Mouse (Mus musculus) adrenal gland, adult 18-20 months (tissue): ENCODE results near the gene Olfr437. TPM values are rescaled to one million over a fixed set of nuclear protein-coding genes. Genes with fewer than 3 reads are reported as not detected.
"Not testable (repeated sequence)": the region's sequence is repeated elsewhere in the genome, so short reads cannot be mapped to it uniquely, and the experiment has no call there.

Experiments
- DNase-seq, 2 experiments: peaks; one replicate each; pipeline ENCODE4 v3.0.0; 2021 to 2022; ENCODE audit warnings: low spot score in 2 of 2
- long read RNA-seq, 2 experiments: library from polyadenylated mRNA; stranded (forward); transcript quantifications; one replicate each; pipeline ENCODE4 v2.0.0; 2021
- total RNA-seq, 2 experiments: library from RNA; stranded (reverse); gene quantifications; 1 replicate in 1 of 2; 2 replicates in 1 of 2; pipeline ENCODE4 v1.2.3; 2021

Olfr437 gene
- not detected for total RNA-seq
- long read RNA-seq, experiment 1 = 0 reads
- long read RNA-seq, experiment 2 = 0 reads

GRCm38 (mm10) chr6:43162982-43163381 lies at the start of gene Olfr437:
Olfr437 (plus strand) TSS chr6:43163282.
- no peak for DNase-seq

DNA sequence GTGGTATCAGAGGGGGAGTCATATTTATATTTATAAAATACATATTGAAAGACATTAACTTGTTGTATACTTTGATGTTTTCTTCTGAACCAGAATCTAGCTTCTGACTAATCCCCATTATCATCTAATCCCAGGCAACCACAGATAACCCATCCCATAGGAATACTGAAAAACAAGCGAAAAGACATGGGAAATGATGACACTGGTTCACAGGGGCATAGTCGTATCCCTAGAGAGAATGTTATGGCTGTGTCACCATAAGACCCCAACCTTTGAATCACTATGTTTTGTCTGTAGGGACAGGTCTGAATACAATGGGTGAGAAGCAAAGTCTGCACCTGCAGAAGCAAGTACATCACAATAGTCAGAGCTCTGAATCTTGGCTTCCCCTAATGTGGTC lies 16.8 kb upstream of the Olfr437 start, which contains the start of gene Olfr237-ps1:
TSS of gene Olfr237-ps1 (plus strand) at position 301 of the 400 bp plus-strand sequence.
- DNase-seq = not testable (repeated sequence)

- no peak for DNase-seq
These were observed 3.6 kb upstream of the Olfr437 start for GRCm38 (mm10) chr6:43159502-43159901.

- DNase-seq = no peak
These were observed 4.2 kb downstream of the Olfr437 start for GRCm38 (mm10) chr6:43167246-43167645.

GRCm38 (mm10) chr6:43171840-43172239 lies 8.8 kb downstream of the Olfr437 start, which contains the start of gene Olfr13:
Olfr13 (plus strand) TSS chr6:43172140.
- no peak for DNase-seq

DNA sequence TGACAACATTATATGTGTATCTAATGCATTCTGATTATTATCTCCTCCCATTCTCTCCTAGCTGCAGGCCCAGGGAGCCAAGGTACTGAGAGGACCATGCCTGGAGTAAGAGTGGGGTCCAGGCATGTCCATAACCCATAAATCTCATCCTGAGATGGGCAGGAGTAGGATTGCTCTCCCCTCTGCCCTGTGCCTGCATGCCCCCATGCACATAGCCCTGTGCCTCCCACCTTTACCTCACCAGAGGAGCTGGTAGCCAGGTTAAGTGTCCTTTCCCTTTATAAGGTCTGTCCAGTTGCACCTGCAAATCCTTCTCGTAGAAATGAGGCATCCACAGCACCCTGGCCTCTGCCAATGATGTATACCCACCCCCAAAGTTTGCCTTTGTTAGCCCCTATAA lies 15.0 kb downstream of the Olfr437 start:
- no peak for DNase-seq

- no peak for DNase-seq
These were observed 15.8 kb downstream of the Olfr437 start for GRCm38 (mm10) chr6:43178584-43179501.

GRCm38 (mm10) chr6:43190986-43191385 lies 27.9 kb downstream of the Olfr437 start:
- DNase-seq = no peak

GRCm38 (mm10) chr6:43196781-43197180 lies 33.7 kb downstream of the Olfr437 start, which contains the start of gene Olfr435:
Olfr435 (plus strand) TSS chr6:43197146.
- no peak for DNase-seq

GRCm38 (mm10) chr6:43198094-43198493 lies 35.0 kb downstream of the Olfr437 start:
- no peak for DNase-seq

DNA sequence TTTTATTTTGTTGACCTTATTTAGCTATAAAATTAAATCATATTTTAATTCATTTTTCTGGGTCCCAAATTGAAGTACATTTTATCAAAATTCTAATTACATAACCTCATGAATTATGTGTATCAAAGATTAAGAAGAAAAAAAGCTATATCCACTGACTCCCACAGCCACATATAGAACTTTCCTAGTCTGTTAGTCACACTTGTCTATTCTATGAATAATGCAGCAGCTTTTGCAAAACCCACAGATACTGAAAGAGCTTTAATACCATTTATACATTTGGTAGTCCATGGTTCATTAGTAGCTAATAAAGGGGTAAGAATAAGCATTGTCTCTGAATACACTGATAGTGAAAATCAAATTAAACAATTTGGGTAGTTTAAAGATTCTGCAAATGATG lies 39.7 kb downstream of the Olfr437 start:
- no peak for DNase-seq

- DNase-seq = no peak
These were observed 42.3 kb downstream of the Olfr437 start for GRCm38 (mm10) chr6:43205355-43205754.

DNA sequence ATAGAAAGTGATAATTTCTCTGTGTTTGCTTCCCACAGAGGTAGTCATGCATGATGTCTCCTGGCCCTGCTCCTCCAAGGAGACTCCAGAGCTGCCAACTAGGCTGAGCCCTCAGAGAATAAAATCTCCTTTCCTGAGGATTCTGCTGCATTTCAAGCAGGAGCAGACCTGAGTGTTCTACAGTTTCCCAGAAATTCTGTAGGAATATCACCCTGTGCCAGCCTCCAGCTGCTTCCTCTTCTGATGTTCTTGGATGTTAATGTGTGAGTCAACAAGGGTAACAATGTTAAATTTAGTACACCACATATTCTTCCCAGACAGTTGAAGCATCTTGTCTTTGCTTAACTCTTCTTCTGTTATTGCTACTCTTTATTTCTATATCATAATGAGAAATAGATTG lies 49.8 kb downstream of the Olfr437 start, which contains the start of gene Olfr434:
TSS of gene Olfr434 (plus strand) at position 149 of the 400 bp plus-strand sequence.
- DNase-seq = not testable (repeated sequence)

Other genes with a start within 250 kb of the Olfr437 start
- gene Olfr446, start 241.9 kb upstream of the Olfr437 start, total RNA-seq = not detected
- not detected for gene Olfr444, start 214.2 kb upstream of the Olfr437 start, total RNA-seq
- not detected for gene Olfr441, start 56.9 kb upstream of the Olfr437 start, total RNA-seq
- not detected for gene Olfr237-ps1, start 16.7 kb upstream of the Olfr437 start, total RNA-seq
- gene Olfr13, start 8.9 kb downstream of the Olfr437 start, total RNA-seq = not detected
- not detected for gene Olfr435, start 33.9 kb downstream of the Olfr437 start, total RNA-seq
- gene Olfr434, start 49.7 kb downstream of the Olfr437 start, total RNA-seq = not detected
- gene Olfr47, start 68.2 kb downstream of the Olfr437 start, total RNA-seq = not detected
- gene Arhgef5, start 102.3 kb downstream of the Olfr437 start, total RNA-seq = 10 to 100 TPM; 15.7 to 19.4 TPM
- gene Nobox, start 146.3 kb downstream of the Olfr437 start, total RNA-seq = not detected